Comparison of ENCODE assay signal across 14 mouse cellular contexts in the genomic region with DNA sequence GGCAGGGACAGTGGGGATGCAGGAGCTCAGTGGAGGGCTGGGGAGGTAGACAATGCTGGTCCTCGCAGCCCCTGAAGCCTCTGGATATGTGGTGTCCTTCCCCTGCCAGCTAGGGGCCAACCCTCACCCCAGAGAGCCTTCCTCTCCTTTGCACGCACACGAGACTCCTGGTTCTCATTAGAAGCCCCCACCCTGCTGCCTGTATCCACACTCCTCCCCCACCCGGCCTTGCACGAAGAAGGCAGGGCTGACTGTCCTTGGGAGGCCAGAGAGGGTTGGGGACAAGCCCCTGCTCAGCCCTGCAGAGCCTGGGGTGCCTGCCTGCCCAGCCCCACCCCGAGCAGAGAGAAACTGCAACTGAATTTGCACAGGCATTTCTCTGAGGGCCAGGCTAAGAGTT. TPM values are rescaled to one million over a fixed set of nuclear protein-coding genes. Genes with fewer than 3 reads are reported as not detected.
A peak's percentile ranks its signal among the peaks of the same experiment; 100 is the strongest.
DNase-seq lines count a peak whose midpoint lies in the region; ATAC-seq lines count a peak whose summit lies in the region.
"Had no signal": no experiment of that assay in that cellular context is flagged by ENCODE, and none has a peak within 500 bp of the region (broad histone marks: within the 10 kb centered on the region; RNA-seq: fewer than 3 reads in every experiment).

No protein-coding gene starts in this region.

- no peaks in the 10 kb centered on the region for H3K9me3 ChIP-seq in heart, embryonic 12.5 days (replicated peaks)
- H3K9me3 ChIP-seq in stomach, embryonic 16.5 days (replicated peaks; ENCODE audit: control insufficient read depth, low read length) = no peaks in the 10 kb centered on the region

- H3K4me3 ChIP-seq in heart, embryonic 12.5 days = no peak overlapping the region
- H3K4me3 ChIP-seq in stomach, embryonic 16.5 days (replicated peaks; ENCODE audit: low read length) = no peak overlapping the region

- 50% methylated on average over 6 of the region's 6 CpGs for WGBS in heart, embryonic 12.5 days
- WGBS in stomach, embryonic 16.5 days = 53% methylated on average over 6 of the region's 6 CpGs

- H3K9ac ChIP-seq in heart, embryonic 12.5 days = peak overlapping the region; percentile 15; the same call in 1 of the 2 replicates
- H3K9ac ChIP-seq in stomach, embryonic 16.5 days (ENCODE audit: low read length) = peak overlapping the region; percentile 44

- H3K36me3 ChIP-seq in heart, embryonic 12.5 days = peaks cover 64% of the 10 kb centered on the region
- H3K36me3 ChIP-seq in stomach, embryonic 16.5 days (ENCODE audit: control insufficient read depth, insufficient read depth, low read length) = no peaks in the 10 kb centered on the region

- DNase-seq in adrenal gland, adult 2 months = peak; percentile 79
- DNase-seq in adrenal gland, adult 8-10 months = no peak
- DNase-seq in heart, postnatal 14 days = no peak
- DNase-seq in ovary, postnatal 36 days (ENCODE audit: low spot score) = peak; percentile 56
- DNase-seq in ovary, postnatal 14 days (ENCODE audit: low spot score) = no peak
- DNase-seq in B cell, adult 2 months = no peak
- DNase-seq: gastrocnemius, postnatal 36 days had no signal

- intact Hi-C loops in heart, postnatal 14 days (cut with DNase I) = loop anchor here (2.0 to 5.0 kb wide), 3 partner anchors 47 to 105 kb away; partner anchors contain the start of genes Ift122 and Mbd4

- no peak overlapping the region for H3K4me2 ChIP-seq in heart, embryonic 12.5 days
- no peak overlapping the region for H3K4me2 ChIP-seq in stomach, embryonic 16.5 days (ENCODE audit: low read depth, low read length)

- ATAC-seq in heart, embryonic 12.5 days (ENCODE audit: insufficient number of reproducible peaks, low FRiP score) = no peak
- no peak for ATAC-seq in stomach, embryonic 16.5 days (ENCODE audit: insufficient read depth, low FRiP score)

- peak overlapping the region; percentile 42 for H3K27ac ChIP-seq in heart, embryonic 12.5 days (ENCODE audit: poor library complexity, severe bottlenecking)
- H3K27ac ChIP-seq in stomach, embryonic 16.5 days (ENCODE audit: low read length) = peak overlapping the region; percentile 74; the same call in 1 of the 2 replicates

- no peaks in the 10 kb centered on the region for H3K27me3 ChIP-seq in heart, embryonic 12.5 days (replicated peaks)
- H3K27me3 ChIP-seq in stomach, embryonic 16.5 days (ENCODE audit: control insufficient read depth, insufficient read depth, low read length) = no peaks in the 10 kb centered on the region

- H3K4me1 ChIP-seq in heart, embryonic 12.5 days (replicated peaks) = peaks cover 55% of the 10 kb centered on the region
- peaks cover 36% of the 10 kb centered on the region for H3K4me1 ChIP-seq in stomach, embryonic 16.5 days (ENCODE audit: control insufficient read depth, insufficient read depth, low read length)

RNA-seq across cellular contexts. Expression of gene H1foo, which starts 12.9 kb away (rescaled TPM):
- total RNA-seq in adrenal gland, adult 2 months (2021) = not detected
- polyA plus RNA-seq in adrenal gland, adult 2 months (2012; rRNA removed) = not detected in 2 replicates
- under 1 TPM in 1 of 4 experiments, not detected in 3; 0.40 TPM for total RNA-seq in adrenal gland, adult 8-10 months (2022)
- polyA plus RNA-seq in heart, embryonic 12.5 days (2016; fragmentation: Nextera tagmentation; extraction: Ambion mirVana) = not detected in 2 replicates
- total RNA-seq in heart, postnatal 14 days (2021) = not detected
- not detected in 2 replicates for polyA plus RNA-seq in stomach, embryonic 16.5 days (2015; fragmentation: Nextera tagmentation; extraction: Ambion mirVana)
- total RNA-seq: gastrocnemius, postnatal 36 days; left cerebral cortex, postnatal 25 days; megakaryocyte, adult 5-6 weeks; MEL; neutrophil, adult 5-6 weeks had no signal
- polyA plus RNA-seq: cortical plate, adult 2 months had no signal

RNA-seq across cellular contexts. Expression of gene Rho, which starts 26.1 kb away (rescaled TPM):
- total RNA-seq in adrenal gland, adult 2 months (2021) = under 1 TPM; 0.52 to 0.95 TPM
- polyA plus RNA-seq in adrenal gland, adult 2 months (2012; rRNA removed) = 2.2 and 3.4 TPM in 2 replicates
- total RNA-seq in adrenal gland, adult 8-10 months (2022) = 1 to 10 TPM in 3 of 4 experiments, under 1 TPM in 1; 0.52 to 1.9 (median 1.2) TPM
- 0.13 TPM in 1 of 2 replicates, not detected in the other for polyA plus RNA-seq in heart, embryonic 12.5 days (2016; fragmentation: Nextera tagmentation; extraction: Ambion mirVana)
- total RNA-seq in heart, postnatal 14 days (2021) = under 1 TPM; 0.07 to 0.12 TPM
- 0.09 TPM in 2 replicates for polyA plus RNA-seq in stomach, embryonic 16.5 days (2015; fragmentation: Nextera tagmentation; extraction: Ambion mirVana)
- total RNA-seq: gastrocnemius, postnatal 36 days; MEL had no signal

RNA-seq across cellular contexts. Expression of gene Plxnd1, which starts 37.1 kb away (rescaled TPM):
- 100 to 1,000 TPM; 168 to 181 TPM for total RNA-seq in adrenal gland, adult 2 months (2021)
- polyA plus RNA-seq in adrenal gland, adult 2 months (2012; rRNA removed) = 279 and 288 TPM in 2 replicates
- total RNA-seq in adrenal gland, adult 8-10 months (2022) = 100 to 1,000 TPM; 176 to 243 (median 208) TPM
- polyA plus RNA-seq in heart, embryonic 12.5 days (2016; fragmentation: Nextera tagmentation; extraction: Ambion mirVana) = 60.8 and 80.5 TPM in 2 replicates
- 100 to 1,000 TPM; 113 to 133 TPM for total RNA-seq in heart, postnatal 14 days (2021)
- 27.7 and 28.5 TPM in 2 replicates for polyA plus RNA-seq in stomach, embryonic 16.5 days (2015; fragmentation: Nextera tagmentation; extraction: Ambion mirVana)

Comparison
In these comparisons a context has a peak if more than half of its experiments do, and no peak if none do; other contexts are left out.
1. DNase-seq: peak in adrenal gland, adult 2 months (single experiment) and ovary, postnatal 36 days (single experiment); none in adrenal gland, adult 8-10 months (single experiment), heart, postnatal 14 days (0 of 2), ovary, postnatal 14 days (single experiment) and B cell, adult 2 months (0 of 2).